Mouse (Mus musculus) lung, postnatal 0 days (tissue): ENCODE data around the gene Prnp.

Experiments
- CTCF ChIP-seq: IDR thresholded peaks from 2 replicates; pipeline ENCODE4 v1.5.1; 2016; ENCODE audit warnings: antibody characterized with exemption, mild to moderate bottlenecking
- EP300 ChIP-seq: IDR thresholded peaks from 2 replicates; pipeline ENCODE4 v1.6.1; 2016; ENCODE audit warnings: antibody characterized with exemption, mild to moderate bottlenecking, control low read depth

DNA sequence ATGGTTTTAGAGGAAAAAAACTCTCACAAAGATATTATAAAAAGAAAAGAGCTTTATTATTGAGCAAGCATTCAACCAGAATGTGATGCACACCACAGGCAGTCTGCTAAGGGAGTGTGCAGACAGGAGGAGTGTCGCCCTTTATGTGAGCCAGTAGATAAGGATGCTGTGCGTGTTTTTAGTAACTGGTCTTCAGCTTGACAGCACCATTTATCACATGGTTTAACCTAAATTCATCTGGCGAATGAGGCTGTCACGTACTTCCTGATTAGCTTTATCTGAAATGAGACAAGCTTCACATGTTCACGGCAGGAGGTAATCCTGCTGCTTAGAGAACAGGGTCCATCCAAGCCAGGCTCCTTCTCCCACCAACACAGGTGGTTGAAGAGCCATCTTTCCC lies 4.7 kb upstream of the Prnp start:
- TF ChIP-seq CTCF: no peak
- TF ChIP-seq EP300: no peak
